Mouse (Mus musculus): Measurements from ENCODE around the gene Prkab2. TPM values are rescaled to one million over a fixed set of nuclear protein-coding genes. Genes with fewer than 3 reads are reported as not detected.

The Prkab2 gene
- polyA plus RNA-seq, 1 experiment from 2014 or later = 5.2 TPM

DNA sequence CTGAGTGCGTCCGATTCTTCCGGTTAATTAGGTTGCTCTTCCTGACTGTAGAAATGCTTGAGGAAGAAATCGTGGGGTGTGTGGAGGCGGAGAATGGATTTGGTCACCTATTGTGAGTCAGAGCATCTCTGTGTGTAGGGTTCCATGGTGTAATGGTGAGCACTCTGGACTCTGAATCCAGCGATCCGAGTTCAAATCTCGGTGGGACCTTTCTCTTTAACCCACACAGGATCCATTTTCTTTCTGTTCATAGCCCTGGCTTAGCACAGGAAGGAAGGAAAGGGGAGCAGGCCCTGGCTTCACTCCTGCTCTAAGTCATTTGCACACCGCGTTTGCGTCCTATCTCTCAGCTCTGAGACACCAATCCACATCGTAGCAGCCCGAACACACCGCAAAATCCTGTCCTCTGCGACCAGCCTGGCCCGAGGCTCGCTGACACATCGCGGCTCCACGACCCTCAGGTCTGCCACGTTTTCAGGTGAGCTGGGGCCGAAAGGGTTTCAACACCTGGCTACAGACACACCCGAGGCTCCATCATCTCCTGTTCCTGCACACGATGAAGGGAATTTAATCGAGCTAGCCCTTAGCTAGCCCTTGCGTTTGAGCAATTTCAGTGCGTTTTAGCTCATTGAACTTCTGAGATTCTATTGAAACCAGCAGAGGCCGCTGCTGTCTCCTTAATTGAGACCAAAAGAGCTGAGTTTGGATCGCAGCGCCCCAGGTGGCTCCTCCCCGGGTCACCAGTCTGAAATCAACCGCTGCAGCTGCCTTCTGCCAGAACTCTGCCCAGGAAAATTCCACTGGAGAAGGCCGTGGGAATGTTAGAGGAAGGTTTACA lies 23.5 kb downstream of the Prkab2 start:
- ATAC-seq (ENCODE audit: low read depth) = no peak; the same call in 1 of the 2 replicates

DNA sequence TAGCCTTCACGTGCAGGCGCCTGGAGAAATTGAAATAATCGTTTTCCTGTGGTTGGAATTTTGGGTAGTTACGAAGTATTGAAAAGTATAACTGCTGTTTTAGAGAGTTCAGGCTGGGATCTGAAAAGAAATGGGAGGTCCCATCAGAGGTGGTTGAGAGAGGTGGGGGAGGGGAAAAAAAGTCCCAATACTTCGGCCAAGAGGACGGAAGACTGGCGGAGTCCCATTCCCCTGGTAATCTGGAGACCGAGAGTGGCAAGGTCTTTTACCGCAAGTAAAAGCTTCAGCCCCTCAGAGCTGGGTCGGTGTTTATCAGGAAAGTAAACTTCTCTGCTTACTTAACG lies 24.1 kb downstream of the Prkab2 start:
- no peak for ATAC-seq (ENCODE audit: low read depth)
- no peaks in the 10 kb centered on the region for H3K36me3 ChIP-seq (ENCODE audit: control insufficient read depth, insufficient read depth, low read length)

More for the DNA sequence above, 23.5 kb downstream of the Prkab2 start:
- Histone ChIP-seq H3K4me3 (ENCODE audit: low read length) (peak overlapping the region; percentile 50), H3K27me3 (ENCODE audit: control insufficient read depth, insufficient read depth, low read depth, low read length) (no peaks in the 10 kb centered on the region), H3K36me3 (ENCODE audit: control insufficient read depth, insufficient read depth, low read length) (no peaks in the 10 kb centered on the region), H3K4me2 (ENCODE audit: low read depth, low read length) (peak overlapping the region; percentile 77), H3K27ac (ENCODE audit: low read length) (peak overlapping the region; percentile 24; the same call in 1 of the 2 replicates), H3K9ac (ENCODE audit: low read length) (peak overlapping the region; percentile 58), H3K4me1 (replicated peaks; ENCODE audit: control insufficient read depth, insufficient read depth, low read length) (peaks cover 13% of the 10 kb centered on the region), H3K9me3 (ENCODE audit: control insufficient read depth, low read length) (no peaks in the 10 kb centered on the region)
- WGBS = 1% methylated on average over 33 of the region's 33 CpGs

DNA sequence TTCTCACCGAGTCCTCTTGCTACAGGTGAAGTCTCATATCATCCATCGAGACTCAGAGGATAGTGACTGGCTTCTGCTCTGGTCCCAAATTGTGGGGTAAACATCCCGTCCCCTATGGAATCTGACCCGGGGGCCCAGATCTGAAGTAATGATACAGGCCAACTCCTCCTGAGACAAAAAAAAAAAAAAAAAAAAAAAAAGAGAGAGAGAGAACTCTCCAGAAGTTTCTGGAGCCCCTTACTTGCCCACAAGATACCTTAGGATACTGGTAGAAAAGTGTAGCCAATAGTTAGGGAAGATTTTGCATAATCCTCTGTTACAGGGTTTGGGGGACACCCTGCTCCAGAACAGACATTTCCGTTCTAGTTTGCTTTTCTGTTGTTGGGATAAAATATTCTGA lies 24.6 kb downstream of the Prkab2 start:
- Histone ChIP-seq H3K4me1 (replicated peaks; ENCODE audit: control insufficient read depth, insufficient read depth, low read length) (peaks cover 13% of the 10 kb centered on the region), H3K27ac (ENCODE audit: low read length) (no peak overlapping the region), H3K4me3 (ENCODE audit: low read length) (peak overlapping the region; percentile 50; the same call in 1 of the 2 replicates), H3K4me2 (ENCODE audit: low read depth, low read length) (peak overlapping the region; percentile 77), H3K36me3 (ENCODE audit: control insufficient read depth, insufficient read depth, low read length) (no peaks in the 10 kb centered on the region), H3K9me3 (ENCODE audit: control insufficient read depth, low read length) (no peaks in the 10 kb centered on the region), H3K27me3 (ENCODE audit: control insufficient read depth, insufficient read depth, low read depth, low read length) (no peaks in the 10 kb centered on the region), H3K9ac (ENCODE audit: low read length) (0 out of 2 replicates have a peak overlapping the region, but pooled peaks have one; percentile 36)
- 22% methylated on average over 5 of the region's 5 CpGs for WGBS
- ATAC-seq (ENCODE audit: low read depth) = no peak

More for the DNA sequence above, 24.1 kb downstream of the Prkab2 start:
- Histone ChIP-seq H3K4me2 (ENCODE audit: low read depth, low read length) (peak overlapping the region; percentile 77), H3K9me3 (ENCODE audit: control insufficient read depth, low read length) (no peaks in the 10 kb centered on the region), H3K9ac (ENCODE audit: low read length) (peak overlapping the region; percentile 36; the same call in 1 of the 2 replicates), H3K27me3 (ENCODE audit: control insufficient read depth, insufficient read depth, low read depth, low read length) (no peaks in the 10 kb centered on the region), H3K4me1 (replicated peaks; ENCODE audit: control insufficient read depth, insufficient read depth, low read length) (peaks cover 13% of the 10 kb centered on the region), H3K27ac (ENCODE audit: low read length) (peak overlapping the region; percentile 24; the same call in 1 of the 2 replicates), H3K4me3 (ENCODE audit: low read length) (peak overlapping the region; percentile 50)
- WGBS = 4% methylated on average over 11 of the region's 11 CpGs

GRCm38 (mm10) chr3:97683560-97684195 lies 25.7 kb downstream of the Prkab2 start:
- ATAC-seq (ENCODE audit: low read depth) = peak; percentile 82
- Histone ChIP-seq H3K4me1 (replicated peaks; ENCODE audit: control insufficient read depth, insufficient read depth, low read length) (peaks cover 13% of the 10 kb centered on the region), H3K27ac (ENCODE audit: low read length) (peak overlapping the region; percentile 74), H3K4me2 (ENCODE audit: low read depth, low read length) (peak overlapping the region; percentile 40), H3K36me3 (ENCODE audit: control insufficient read depth, insufficient read depth, low read length) (no peaks in the 10 kb centered on the region), H3K9ac (ENCODE audit: low read length) (no peak overlapping the region), H3K27me3 (ENCODE audit: control insufficient read depth, insufficient read depth, low read depth, low read length) (no peaks in the 10 kb centered on the region), H3K9me3 (ENCODE audit: control insufficient read depth, low read length) (no peaks in the 10 kb centered on the region), H3K4me3 (ENCODE audit: low read length) (peak overlapping the region; percentile 20)
- 6% methylated on average over 16 of the region's 16 CpGs for WGBS

- no peak for ATAC-seq (ENCODE audit: low read depth)
- Histone ChIP-seq H3K27ac (ENCODE audit: low read length) (no peak overlapping the region), H3K4me3 (ENCODE audit: low read length) (no peak overlapping the region), H3K27me3 (ENCODE audit: control insufficient read depth, insufficient read depth, low read depth, low read length) (no peaks in the 10 kb centered on the region), H3K9ac (ENCODE audit: low read length) (no peak overlapping the region), H3K4me2 (ENCODE audit: low read depth, low read length) (no peak overlapping the region), H3K36me3 (ENCODE audit: control insufficient read depth, insufficient read depth, low read length) (no peaks in the 10 kb centered on the region), H3K9me3 (ENCODE audit: control insufficient read depth, low read length) (no peaks in the 10 kb centered on the region), H3K4me1 (replicated peaks; ENCODE audit: control insufficient read depth, insufficient read depth, low read length) (peaks cover 13% of the 10 kb centered on the region)
- 80% methylated on average over 4 of the region's 4 CpGs for WGBS
Measured at GRCm38 (mm10) chr3:97686372-97687117, 28.6 kb downstream of the Prkab2 start.

- H3K27ac ChIP-seq (ENCODE audit: low read length) = no peak overlapping the region
- no peaks in the 10 kb centered on the region for H3K27me3 ChIP-seq (ENCODE audit: control insufficient read depth, insufficient read depth, low read depth, low read length)
- 55% methylated on average over 2 of the region's 2 CpGs for WGBS
- H3K4me2 ChIP-seq (ENCODE audit: low read depth, low read length) = no peak overlapping the region
- H3K9me3 ChIP-seq (ENCODE audit: control insufficient read depth, low read length) = no peaks in the 10 kb centered on the region
- no peak for ATAC-seq (ENCODE audit: low read depth)
- H3K4me1 ChIP-seq (replicated peaks; ENCODE audit: control insufficient read depth, insufficient read depth, low read length) = peaks cover 13% of the 10 kb centered on the region
- H3K4me3 ChIP-seq (ENCODE audit: low read length) = no peak overlapping the region
- H3K36me3 ChIP-seq (ENCODE audit: control insufficient read depth, insufficient read depth, low read length) = no peaks in the 10 kb centered on the region
- H3K9ac ChIP-seq (ENCODE audit: low read length) = no peak overlapping the region
Measured at GRCm38 (mm10) chr3:97689289-97689688, 31.3 kb downstream of the Prkab2 start.

GRCm38 (mm10) chr3:97690590-97690989 lies 32.6 kb downstream of the Prkab2 start:
- no peak for ATAC-seq (ENCODE audit: low read depth)
- Histone ChIP-seq H3K4me2 (ENCODE audit: low read depth, low read length) (no peak overlapping the region), H3K9ac (ENCODE audit: low read length) (no peak overlapping the region), H3K4me1 (replicated peaks; ENCODE audit: control insufficient read depth, insufficient read depth, low read length) (peaks cover 15% of the 10 kb centered on the region), H3K9me3 (ENCODE audit: control insufficient read depth, low read length) (no peaks in the 10 kb centered on the region), H3K27ac (ENCODE audit: low read length) (no peak overlapping the region), H3K4me3 (ENCODE audit: low read length) (no peak overlapping the region), H3K27me3 (ENCODE audit: control insufficient read depth, insufficient read depth, low read depth, low read length) (no peaks in the 10 kb centered on the region), H3K36me3 (ENCODE audit: control insufficient read depth, insufficient read depth, low read length) (no peaks in the 10 kb centered on the region)
- WGBS = 30% methylated on average over 7 of the region's 7 CpGs

DNA sequence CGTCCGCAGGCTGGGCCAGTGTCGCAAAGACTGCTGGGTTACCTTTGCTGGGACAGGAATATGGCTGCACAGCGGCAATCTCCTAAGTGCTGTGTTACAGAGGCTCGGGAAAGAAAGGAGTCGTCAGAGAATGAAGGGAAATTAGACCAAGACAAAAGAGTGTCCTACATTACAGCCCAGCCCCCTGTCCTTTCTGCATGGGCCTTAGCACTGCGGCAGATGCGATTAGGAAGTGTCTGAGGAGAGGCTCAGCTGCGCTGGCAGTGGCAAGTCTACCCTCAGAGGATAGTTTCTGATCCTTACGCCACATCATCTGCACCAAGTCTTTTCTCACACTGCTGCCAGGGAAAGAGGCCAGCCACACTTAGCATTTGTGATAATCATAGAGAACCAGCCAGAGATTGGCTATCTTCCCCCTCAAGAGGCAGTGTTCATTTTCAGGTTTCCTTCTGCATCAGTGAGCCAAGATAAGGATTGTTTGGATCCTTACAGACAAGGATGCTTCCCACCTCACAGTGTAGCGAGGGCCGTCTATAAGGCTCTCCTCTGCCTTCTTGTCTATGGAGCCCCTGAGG lies 33.5 kb downstream of the Prkab2 start:
- no peak overlapping the region for H3K4me2 ChIP-seq (ENCODE audit: low read depth, low read length)
- H3K9me3 ChIP-seq (ENCODE audit: control insufficient read depth, low read length) = no peaks in the 10 kb centered on the region
- H3K27ac ChIP-seq (ENCODE audit: low read length) = no peak overlapping the region
- 54% methylated on average over 12 of the region's 12 CpGs for WGBS
- ATAC-seq (ENCODE audit: low read depth) = no peak
- peaks cover 15% of the 10 kb centered on the region for H3K4me1 ChIP-seq (replicated peaks; ENCODE audit: control insufficient read depth, insufficient read depth, low read length)
- no peaks in the 10 kb centered on the region for H3K27me3 ChIP-seq (ENCODE audit: control insufficient read depth, insufficient read depth, low read depth, low read length)
- H3K4me3 ChIP-seq (ENCODE audit: low read length) = no peak overlapping the region
- H3K36me3 ChIP-seq (ENCODE audit: control insufficient read depth, insufficient read depth, low read length) = no peaks in the 10 kb centered on the region
- H3K9ac ChIP-seq (ENCODE audit: low read length) = no peak overlapping the region

Data from lung, embryonic 16.5 days (tissue).